Mouse (Mus musculus) heart, postnatal 0 days (tissue): Measurements from ENCODE around the gene Pard3b. TPM values are rescaled to one million over a fixed set of nuclear protein-coding genes. Genes with fewer than 3 reads are reported as not detected.

Source experiments
- ATAC-seq: fragments of 200-750 bp; cut with Nextera tagmentation; 2 replicates; pipeline ENCODE4 v1.8.0; 2017; ENCODE audit warnings: low read depth, moderate number of reproducible peaks, moderate library complexity; ENCODE audit not compliant: insufficient read depth
- DNase-seq: peaks from one replicate; pipeline ENCODE4 v3.0.0-alpha.2; 2016; ENCODE audit warnings: low spot score
- H3K27ac ChIP-seq: fragments of 300-500 bp; sonication (generic); 2 replicates; pipeline ENCODE4 v1.5.1; 2014; ENCODE audit warnings: low read depth, mild to moderate bottlenecking
- H3K27me3 ChIP-seq: fragments of 300-500 bp; sonication (generic); 2 replicates; pipeline ENCODE4 v1.6.1; 2014; ENCODE audit warnings: low read length, mixed read lengths; ENCODE audit not compliant: control insufficient read depth, insufficient read depth
- H3K36me3 ChIP-seq: fragments of 300-500 bp; sonication (generic); replicated peaks from 2 replicates; pipeline ENCODE4 v1.6.1; 2014; ENCODE audit warnings: low read length, mixed read lengths; ENCODE audit not compliant: control insufficient read depth, insufficient read depth
- H3K4me1 ChIP-seq: fragments of 300-500 bp; sonication (generic); 2 replicates; pipeline ENCODE4 v1.6.1; 2014; ENCODE audit warnings: antibody characterized with exemption; ENCODE audit not compliant: control insufficient read depth, insufficient read depth
- H3K4me2 ChIP-seq: fragments of 300-500 bp; sonication (generic); 2 replicates; pipeline ENCODE4 v1.6.1; 2014; ENCODE audit warnings: low read depth, mild to moderate bottlenecking, low read length, moderate library complexity
- H3K4me3 ChIP-seq: fragments of 300-500 bp; sonication (generic); 2 replicates; pipeline ENCODE4 v1.5.1; 2014; ENCODE audit warnings: low read depth, low read length
- H3K9ac ChIP-seq: fragments of 300-500 bp; sonication (generic); replicated peaks from 2 replicates; pipeline ENCODE4 v1.6.1; 2014; ENCODE audit warnings: low read depth, low read length, mixed read lengths
- H3K9me3 ChIP-seq: fragments of 300-500 bp; sonication (generic); replicated peaks from 2 replicates; pipeline ENCODE4 v1.6.1; 2016; ENCODE audit warnings: low read length; ENCODE audit not compliant: control insufficient read depth
- CTCF ChIP-seq: IDR thresholded peaks from 2 replicates; pipeline ENCODE4 v1.5.1; 2016; ENCODE audit warnings: antibody characterized with exemption, control low read depth, low read depth
- EP300 ChIP-seq: IDR thresholded peaks from 2 replicates; pipeline ENCODE4 v1.6.1; 2016; ENCODE audit warnings: antibody characterized with exemption, low read depth
- WGBS: fragments of 180-500 bp; shearing (Covaris S2); extraction: QIAGEN DNeasy Blood & Tissue Kit; methylation state at CpG from one replicate; pipeline ENCODE4 v1.1.7; 2014; 5-methylcytosine and 5-hydroxymethylcytosine counted together
- polyA plus RNA-seq: library from polyadenylated mRNA; unstranded; fragments of >200 nt; fragmentation: Nextera tagmentation; extraction: Ambion mirVana; gene quantifications from 2 replicates; pipeline ENCODE4 v1.2.1, GENCODE M21; 2015
- total RNA-seq: library from RNA; depleted of rRNA; stranded (reverse); fragments of >200 nt; gene quantifications from 2 replicates; pipeline ENCODE4 v1.2.3, GENCODE M21; 2014; ENCODE audit warnings: low replicate concordance

Gene Pard3b
- total and polyA plus RNA-seq, 2 experiments from 2014 or later: 8.4 to 8.9 TPM

- no peaks in the 10 kb centered on the region for H3K9me3 ChIP-seq
- ATAC-seq: no peak
- DNase-seq: no peak
- H3K4me2 ChIP-seq: no peak overlapping the region
- no peak overlapping the region for H3K4me3 ChIP-seq
- TF ChIP-seq EP300 (no peak), CTCF (no peak)
- 64% methylated on average over 8 of the region's 8 CpGs for WGBS
- H3K9ac ChIP-seq: no peak overlapping the region
- no peaks in the 10 kb centered on the region for H3K36me3 ChIP-seq
- no peaks in the 10 kb centered on the region for H3K4me1 ChIP-seq
- no peak overlapping the region for H3K27ac ChIP-seq
- H3K27me3 ChIP-seq: no peaks in the 10 kb centered on the region
Observed at GRCm38 (mm10) chr1:62687511-62687910, 1048.9 kb downstream of the Pard3b start.

GRCm38 (mm10) chr1:62691175-62691574 is 1052.6 kb downstream of the Pard3b start:
- DNase-seq (no peak), ATAC-seq (no peak)
- Histone ChIP-seq H3K36me3 (no peaks in the 10 kb centered on the region), H3K27ac (no peak overlapping the region), H3K27me3 (no peaks in the 10 kb centered on the region), H3K4me2 (no peak overlapping the region), H3K9me3 (no peaks in the 10 kb centered on the region), H3K4me3 (no peak overlapping the region), H3K4me1 (no peaks in the 10 kb centered on the region), H3K9ac (no peak overlapping the region)
- WGBS: 86% methylated on average over 6 of the region's 6 CpGs
- TF ChIP-seq EP300: no peak
- TF ChIP-seq CTCF: no peak
